Mouse (Mus musculus) bone marrow, adult 2 months (tissue): ENCODE measurements around the gene Scrn3.

ENCODE experiments used
- CTCF ChIP-seq: fragments of 200-500 bp; IDR thresholded peaks from 2 replicates; pipeline ENCODE4 v1.5.1; 2011; ENCODE audit warnings: low read length, control low read depth; ENCODE audit not compliant: control insufficient read depth, insufficient read depth
- POLR2A ChIP-seq: fragments of 200-500 bp; IDR thresholded peaks from 2 replicates; pipeline ENCODE4 v1.6.1; 2011; ENCODE audit warnings: low read depth, mild to moderate bottlenecking, control low read depth, low read length, borderline replicate concordance; ENCODE audit not compliant: control insufficient read depth

DNA sequence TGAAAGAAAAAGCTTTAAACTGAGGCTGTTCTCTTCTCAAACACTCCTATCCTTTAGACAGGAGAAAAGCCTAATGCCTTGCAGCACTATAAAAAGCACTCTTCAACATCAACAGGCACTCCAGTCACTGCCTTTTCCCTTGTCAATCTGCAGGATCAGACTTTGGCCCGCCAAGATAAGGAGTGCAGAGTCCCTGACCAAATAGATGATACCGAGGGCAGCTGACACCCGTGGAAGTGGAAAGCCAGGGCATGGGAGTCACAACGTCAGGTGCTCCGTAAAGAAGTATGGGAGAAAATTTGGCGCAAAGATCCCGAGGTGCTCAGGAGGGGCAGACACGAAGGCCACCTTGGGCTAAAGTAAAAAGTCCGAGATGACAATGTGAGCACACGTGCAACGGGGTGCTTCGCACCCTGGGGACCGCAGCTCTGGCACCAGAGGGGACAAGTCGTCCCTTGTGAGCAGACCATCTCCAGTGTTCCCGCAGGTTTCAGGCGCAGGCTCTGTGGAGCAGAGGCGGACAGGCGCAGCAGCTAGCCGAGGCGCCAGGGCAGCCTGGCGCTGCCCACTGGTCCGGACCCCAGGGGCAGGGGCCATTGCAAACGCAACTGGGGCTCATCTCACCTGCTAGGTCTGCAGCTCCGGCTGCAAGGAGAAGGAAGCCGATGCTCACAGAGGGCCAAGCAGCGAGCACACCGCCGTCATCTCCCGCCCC lies 73.4 kb downstream of the Scrn3 start:
- TF ChIP-seq CTCF (no peak), POLR2A (no peak)
